Mouse (Mus musculus): Measurements from ENCODE around the gene Ift46. TPM values are rescaled to one million over a fixed set of nuclear protein-coding genes. Genes with fewer than 3 reads are reported as not detected.
A peak's percentile ranks its signal among the peaks of the same experiment; 100 is the strongest.

The Ift46 gene
- total RNA-seq, 1 experiment from 2014 or later: 40.8 TPM

DNA sequence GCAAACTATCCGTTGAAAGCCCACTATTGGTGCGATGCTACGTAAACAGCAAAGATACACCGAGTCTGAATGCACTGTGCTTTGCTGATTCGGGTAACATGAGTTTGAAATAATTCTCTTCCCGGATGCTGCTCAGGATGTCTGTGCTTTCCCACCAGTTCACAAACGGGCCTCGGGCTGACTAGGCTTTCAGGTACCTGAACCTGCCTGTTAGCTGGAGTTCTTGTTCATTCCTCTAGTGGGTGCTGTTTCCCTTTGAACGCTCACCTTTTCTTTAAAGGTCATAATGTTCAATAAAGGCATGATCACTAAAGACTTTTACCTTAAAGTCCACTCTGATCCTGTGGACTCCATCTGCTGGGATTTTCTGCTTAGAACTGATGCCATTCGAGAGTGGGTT is 73.5 kb downstream of the Ift46 start:
- ATAC-seq (replicated peaks in 1 of 2; ENCODE audit: insufficient read depth in 1 of 2, low FRiP score in 2 of 2, low TSS enrichment in 1 of 2, low read depth in 1 of 2, poor library complexity in 2 of 2, severe bottlenecking in 2 of 2): peak; percentile 19 to 60; a peak in 1 of 4 replicates

Other genes with a start within 250 kb of the Ift46 start
- gene Cxcr5, start 206.0 kb upstream of the Ift46 start, total RNA-seq (2017): 0.06 and 0.69 TPM in 2 replicates
- 131 and 147 TPM in 2 replicates for gene Ddx6, start 163.0 kb upstream of the Ift46 start, total RNA-seq (2017)
- gene Treh, start 94.7 kb upstream of the Ift46 start, total RNA-seq (2017): not detected in 2 replicates
- 11.1 and 18.7 TPM in 2 replicates for gene Phldb1, start 32.7 kb upstream of the Ift46 start, total RNA-seq (2017)
- 132 and 175 TPM in 2 replicates for gene Arcn1, start 63 bp upstream of the Ift46 start, total RNA-seq (2017)
- 0.19 and 0.50 TPM in 2 replicates for gene Tmem25, start 31.4 kb downstream of the Ift46 start, total RNA-seq (2017)
- gene Ttc36, start 35.2 kb downstream of the Ift46 start, total RNA-seq (2017): 4.9 TPM in 1 of 2 replicates, not detected in the other
- gene Kmt2a, start 113.4 kb downstream of the Ift46 start, total RNA-seq (2017): 22.9 and 27.1 TPM in 2 replicates
- 93.3 and 114 TPM in 2 replicates for gene Atp5l, start 152.8 kb downstream of the Ift46 start, total RNA-seq (2017)
- 29.6 and 39.3 TPM in 2 replicates for gene Ube4a, start 197.7 kb downstream of the Ift46 start, total RNA-seq (2017)
- gene Cd3g, start 212.5 kb downstream of the Ift46 start, total RNA-seq (2017): 7.8 and 9.3 TPM in 2 replicates
- gene Cd3d, start 213.9 kb downstream of the Ift46 start, total RNA-seq (2017): 0.19 TPM in 1 of 2 replicates, not detected in the other
- 0.20 TPM in 1 of 2 replicates, not detected in the other for gene Cd3e, start 241.7 kb downstream of the Ift46 start, total RNA-seq (2017)

Measured in hematopoietic stem cell, adult 5-6 weeks (primary cell).